Mouse (Mus musculus) retina, postnatal 1 day (tissue): ENCODE results near the gene Pkd2l1.

ENCODE experiments used
- DNase-seq: peaks from one replicate; pipeline ENCODE4 v3.0.0-alpha.2; 2012

Pkd2l1 gene

GRCm38 (mm10) chr19:44192342-44192741, at the start of gene Pkd2l1:
TSS of gene Pkd2l1 (minus strand) at chr19:44192442.
- DNase-seq = no peak

- no peak for DNase-seq
Observed at GRCm38 (mm10) chr19:44238906-44239305, 46.7 kb upstream of the Pkd2l1 start.

GRCm38 (mm10) chr19:44237471-44238006, 45.3 kb upstream of the Pkd2l1 start:
- peak; percentile 84 for DNase-seq

GRCm38 (mm10) chr19:44231608-44232151, 39.4 kb upstream of the Pkd2l1 start:
- DNase-seq = no peak

GRCm38 (mm10) chr19:44230212-44230611, 38.0 kb upstream of the Pkd2l1 start:
- no peak for DNase-seq

GRCm38 (mm10) chr19:44229776-44230175, 37.5 kb upstream of the Pkd2l1 start:
- DNase-seq = no peak

GRCm38 (mm10) chr19:44225728-44226127, 33.5 kb upstream of the Pkd2l1 start:
- no peak for DNase-seq

GRCm38 (mm10) chr19:44217958-44218525, 25.8 kb upstream of the Pkd2l1 start:
- DNase-seq = no peak

GRCm38 (mm10) chr19:44215255-44215654, 23.0 kb upstream of the Pkd2l1 start:
- no peak for DNase-seq

- no peak for DNase-seq
Observed at GRCm38 (mm10) chr19:44207079-44207478, 14.8 kb upstream of the Pkd2l1 start.

GRCm38 (mm10) chr19:44203015-44203564, 10.8 kb upstream of the Pkd2l1 start, which contains the start of gene Scd3:
TSS of gene Scd3 (plus strand) at chr19:44203269.
- DNase-seq = no peak

GRCm38 (mm10) chr19:44198964-44199363, 6.7 kb upstream of the Pkd2l1 start:
- peak; percentile 33 for DNase-seq

GRCm38 (mm10) chr19:44198494-44198893, 6.3 kb upstream of the Pkd2l1 start:
- DNase-seq = no peak

- DNase-seq = no peak
Observed at GRCm38 (mm10) chr19:44197053-44197852, 5.0 kb upstream of the Pkd2l1 start.

GRCm38 (mm10) chr19:44195138-44195537, 2.9 kb upstream of the Pkd2l1 start:
- DNase-seq = peak; percentile 80

GRCm38 (mm10) chr19:44193906-44194305, 1.7 kb upstream of the Pkd2l1 start:
- DNase-seq = no peak

GRCm38 (mm10) chr19:44189056-44189455, 3.2 kb downstream of the Pkd2l1 start:
- no peak for DNase-seq

GRCm38 (mm10) chr19:44183968-44184367, 8.3 kb downstream of the Pkd2l1 start:
- no peak for DNase-seq

GRCm38 (mm10) chr19:44180502-44180901, 11.7 kb downstream of the Pkd2l1 start:
- DNase-seq = no peak

- DNase-seq = no peak
Observed at GRCm38 (mm10) chr19:44176741-44177140, 15.5 kb downstream of the Pkd2l1 start.

- DNase-seq = no peak
Observed at GRCm38 (mm10) chr19:44174835-44175234, 17.4 kb downstream of the Pkd2l1 start.

GRCm38 (mm10) chr19:44161515-44161914, 30.7 kb downstream of the Pkd2l1 start:
- peak; percentile 48 for DNase-seq

- no peak for DNase-seq
Observed at GRCm38 (mm10) chr19:44159386-44159785, 32.9 kb downstream of the Pkd2l1 start.

GRCm38 (mm10) chr19:44157005-44157404, 35.2 kb downstream of the Pkd2l1 start:
- no peak for DNase-seq
